In genomic region chr1:22694514-22694913, GRCm38 (mm10) we compare ENCODE assay signal across 23 mouse cellular contexts.
DNase-seq lines count a peak whose midpoint lies in the region; ATAC-seq and TF ChIP-seq lines count a peak whose summit lies in the region.
"Had no signal": no experiment of that assay in that cellular context is flagged by ENCODE, and none has a peak within 500 bp of the region (broad histone marks: within the 10 kb centered on the region; RNA-seq: fewer than 3 reads in every experiment).

No protein-coding gene starts in this region.

- ATAC-seq in cerebellum, adult (ENCODE audit: insufficient number of reproducible peaks, low FRiP score, low TSS enrichment): 0 out of 2 replicates have a peak, but pooled peaks have one; percentile 26
- no peak for ATAC-seq in kidney, postnatal 0 days (replicated peaks; ENCODE audit: low FRiP score, low read depth)
- no peak for ATAC-seq in lung, postnatal 0 days
- ATAC-seq: activated CD4-positive, CD25-positive, alpha-beta regulatory T cell, adult 4 months; CD4-positive, CD25-positive, alpha-beta regulatory T cell, adult 4 months; forebrain, embryonic 13.5 days; forebrain, embryonic 15.5 days; forebrain, postnatal 0 days; Patski had no signal

- H3K27me3 ChIP-seq in kidney, postnatal 0 days (ENCODE audit: insufficient read depth, low read length): no peaks in the 10 kb centered on the region
- no peaks in the 10 kb centered on the region for H3K27me3 ChIP-seq in lung, postnatal 0 days (replicated peaks; ENCODE audit: insufficient read depth, low read length)
- H3K27me3 ChIP-seq: CH12.LX; embryonic facial prominence, embryonic 12.5 days; forebrain, embryonic 13.5 days; forebrain, embryonic 15.5 days had no signal

- H3K4me1 ChIP-seq in kidney, postnatal 0 days (replicated peaks; ENCODE audit: insufficient read depth, low read length): no peaks in the 10 kb centered on the region
- H3K4me1 ChIP-seq in lung, postnatal 0 days (ENCODE audit: insufficient read depth, low read depth, low read length): no peaks in the 10 kb centered on the region
- H3K4me1 ChIP-seq: embryonic facial prominence, embryonic 10.5 days; embryonic facial prominence, embryonic 12.5 days had no signal

- no peak overlapping the region for H3K27ac ChIP-seq in kidney, postnatal 0 days
- H3K27ac ChIP-seq in lung, postnatal 0 days (ENCODE audit: low read length): no peak overlapping the region
- H3K27ac ChIP-seq: embryonic facial prominence, embryonic 10.5 days; embryonic facial prominence, embryonic 12.5 days; forebrain, embryonic 13.5 days; forebrain, embryonic 15.5 days had no signal

- no peaks in the 10 kb centered on the region for H3K36me3 ChIP-seq in kidney, postnatal 0 days (ENCODE audit: insufficient read depth, low read length)
- no peaks in the 10 kb centered on the region for H3K36me3 ChIP-seq in lung, postnatal 0 days (ENCODE audit: insufficient read depth, low read length)
- H3K36me3 ChIP-seq: embryonic facial prominence, embryonic 10.5 days; embryonic facial prominence, embryonic 12.5 days; forebrain, embryonic 15.5 days; G1E had no signal

- WGBS in kidney, postnatal 0 days: 62% methylated on average over 2 of the region's 2 CpGs
- 69% methylated on average over 2 of the region's 2 CpGs for WGBS in lung, postnatal 0 days

- no peak for DNase-seq in cerebellum, postnatal 4 days (ENCODE audit: low spot score in 2 of 2)
- peak; percentile 11 for DNase-seq in kidney, postnatal 0 days (ENCODE audit: low spot score)
- no peak for DNase-seq in kidney, adult 11 months
- DNase-seq in lung, postnatal 0 days (ENCODE audit: low spot score): peak; percentile 4
- DNase-seq in lung, postnatal 4 days: no peak
- DNase-seq: adrenal gland, adult 8-10 months; adrenal gland, postnatal 14 days; B cell, adult 2 months; cerebellum, adult 11 months; cerebellum, adult 8-10 months; cerebellum, postnatal 14 days; cerebellum, postnatal 36 days; forebrain, postnatal 0 days had no signal

- H3K9me3 ChIP-seq in kidney, postnatal 0 days (replicated peaks; ENCODE audit: low read length): no peaks in the 10 kb centered on the region
- H3K9me3 ChIP-seq in lung, postnatal 0 days (ENCODE audit: low read length): no peaks in the 10 kb centered on the region
- H3K9me3 ChIP-seq: embryonic facial prominence, embryonic 10.5 days; embryonic facial prominence, embryonic 12.5 days; forebrain, embryonic 13.5 days; forebrain, embryonic 15.5 days; G1E had no signal

- no peak overlapping the region for H3K4me3 ChIP-seq in kidney, postnatal 0 days (replicated peaks; ENCODE audit: low read depth, low read length)
- H3K4me3 ChIP-seq in lung, postnatal 0 days (ENCODE audit: low read depth, low read length): no peak overlapping the region
- H3K4me3 ChIP-seq: embryonic facial prominence, embryonic 10.5 days; embryonic facial prominence, embryonic 12.5 days; forebrain, embryonic 13.5 days; forebrain, embryonic 15.5 days had no signal

- no peak overlapping the region for H3K4me2 ChIP-seq in kidney, postnatal 0 days (ENCODE audit: low read length)
- no peak overlapping the region for H3K4me2 ChIP-seq in lung, postnatal 0 days (replicated peaks; ENCODE audit: low read depth, low read length)
- H3K4me2 ChIP-seq: embryonic facial prominence, embryonic 12.5 days; forebrain, embryonic 13.5 days; forebrain, embryonic 15.5 days had no signal

- TF ChIP-seq EP300 in lung, postnatal 0 days (IDR thresholded peaks at IDR 0.05): no peak

- TF ChIP-seq CTCF in kidney, postnatal 0 days (IDR thresholded peaks at IDR 0.05; ENCODE audit: low read depth): no peak
- TF ChIP-seq CTCF in lung, postnatal 0 days (IDR thresholded peaks at IDR 0.05): no peak

- no peak overlapping the region for H3K9ac ChIP-seq in kidney, postnatal 0 days (ENCODE audit: low read depth, low read length)
- no peak overlapping the region for H3K9ac ChIP-seq in lung, postnatal 0 days (replicated peaks; ENCODE audit: low read depth)
- H3K9ac ChIP-seq: embryonic facial prominence, embryonic 12.5 days; forebrain, embryonic 13.5 days; forebrain, embryonic 15.5 days; forebrain, postnatal 0 days had no signal

Comparison
In these comparisons a context has a peak if more than half of its experiments do, and no peak if none do; other contexts are left out.
1. DNase-seq: peak in kidney, postnatal 0 days (single experiment) and lung, postnatal 0 days (single experiment); none in cerebellum, postnatal 4 days (0 of 2), kidney, adult 11 months (single experiment) and lung, postnatal 4 days (0 of 2).